Mouse (Mus musculus) gastrocnemius, postnatal 4 days (tissue): Measurements from ENCODE around the gene Trim11. TPM values are rescaled to one million over a fixed set of nuclear protein-coding genes. Genes with fewer than 3 reads are reported as not detected.
"Not testable (repeated sequence)": the region's sequence is repeated elsewhere in the genome, so short reads cannot be mapped to it uniquely, and the experiment has no call there.

Source experiments
- DNase-seq, 2 experiments: peaks; one replicate each; pipeline ENCODE4 v3.0.0; 2021 to 2022; ENCODE audit warnings: low spot score in 2 of 2, mixed read lengths in 2 of 2
- long read RNA-seq, 2 experiments: library from polyadenylated mRNA; stranded (forward); transcript quantifications; one replicate each; pipeline ENCODE4 v2.0.0; 2021
- total RNA-seq, 2 experiments: library from RNA; stranded (reverse); gene quantifications; 2 replicates each; pipeline ENCODE4 v1.2.3; 2021

Trim11 gene
- total RNA-seq, result 10 to 100 TPM; 16.7 to 19.6 TPM
- long read RNA-seq, experiment 1, partial matches to known transcripts, result 3 of 27 reads
- long read RNA-seq, experiment 1, other reads (novel, unspliced or antisense), result 24 of 27 reads
- long read RNA-seq, experiment 2, partial matches to known transcripts, result 10 of 42 reads
- long read RNA-seq, experiment 2, other reads (novel, unspliced or antisense), result 32 of 42 reads

- DNase-seq, result peak; percentile 27 to 56
Observed at GRCm38 (mm10) chr11:58978027-58978705, at the start of gene Trim11. Gene Trim11 (plus strand): TSS chr11:58978093.

- no peak for DNase-seq
Observed at GRCm38 (mm10) chr11:58929055-58929454, 48.8 kb upstream of the Trim11 start.

GRCm38 (mm10) chr11:58929641-58930040 is 48.3 kb upstream of the Trim11 start:
- no peak for DNase-seq

GRCm38 (mm10) chr11:58930254-58930653 is 47.6 kb upstream of the Trim11 start:
- no peak for DNase-seq

GRCm38 (mm10) chr11:58931576-58931975 is 46.3 kb upstream of the Trim11 start:
- no peak for DNase-seq

GRCm38 (mm10) chr11:58937909-58938308 is 40.0 kb upstream of the Trim11 start:
- DNase-seq, result no peak

GRCm38 (mm10) chr11:58938322-58939087 is 39.4 kb upstream of the Trim11 start, which contains the start of gene Rnf187:
Gene Rnf187 (minus strand): TSS chr11:58938916.
- peak; percentile 83 to 90 for DNase-seq

GRCm38 (mm10) chr11:58939088-58939439 is 38.8 kb upstream of the Trim11 start:
- no peak for DNase-seq

GRCm38 (mm10) chr11:58944136-58944535 is 33.8 kb upstream of the Trim11 start:
- DNase-seq, result no peak

GRCm38 (mm10) chr11:58947306-58947705 is 30.6 kb upstream of the Trim11 start:
- DNase-seq, result no peak

GRCm38 (mm10) chr11:58947798-58948528 is 29.9 kb upstream of the Trim11 start:
- DNase-seq, result no peak

GRCm38 (mm10) chr11:58948542-58949479 is 29.1 kb upstream of the Trim11 start, which contains the start of gene Hist3h2ba:
Gene Hist3h2ba (plus strand): TSS chr11:58948920.
- DNase-seq, result no peak

GRCm38 (mm10) chr11:58949480-58950431 is 28.1 kb upstream of the Trim11 start:
- no peak for DNase-seq

GRCm38 (mm10) chr11:58951210-58951609 is 26.7 kb upstream of the Trim11 start:
- no peak for DNase-seq

- DNase-seq, result peak in 1 of 2 experiments; percentile 38
Observed at GRCm38 (mm10) chr11:58953351-58954169, 24.3 kb upstream of the Trim11 start.

GRCm38 (mm10) chr11:58954170-58954419 is 23.8 kb upstream of the Trim11 start:
- not testable (repeated sequence) for DNase-seq

GRCm38 (mm10) chr11:58954420-58955142 is 23.3 kb upstream of the Trim11 start, which contains the start of the genes Hist3h2a and Trim17:
Gene Hist3h2a (plus strand): TSS chr11:58954685.
Gene Trim17 (plus strand): TSS chr11:58954685.
- DNase-seq, result peak; percentile 61 to 85
